Mouse (Mus musculus) heart, adult 11 months (tissue): Measurements from ENCODE around the gene Rcl1.

Experiments
- DNase-seq: peaks from one replicate; pipeline ENCODE4 v3.0.0; 2022

Rcl1 gene

DNA sequence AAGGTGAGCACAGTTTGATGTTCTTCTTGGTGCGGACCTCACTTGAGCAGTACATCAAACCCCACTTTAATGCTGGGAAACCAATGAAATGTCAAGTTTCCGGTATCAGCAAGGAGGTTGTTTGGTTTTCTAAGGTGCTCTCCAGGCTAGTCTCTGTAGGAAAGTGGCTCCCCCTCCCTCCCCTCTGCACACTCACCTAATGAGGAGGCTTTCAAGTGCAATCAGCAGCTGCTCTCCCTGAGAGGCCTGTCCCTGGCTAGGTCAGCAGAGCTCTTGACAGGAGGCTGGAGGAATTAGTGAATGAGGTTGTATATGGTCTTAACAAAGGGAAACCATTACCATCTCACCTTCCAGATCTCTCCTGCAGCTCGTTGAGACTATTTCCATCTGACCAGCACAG, 54.4 kb downstream of the Rcl1 start:
- peak; percentile 48 for DNase-seq

GRCm38 (mm10) chr19:29156417-29156816, 55.2 kb downstream of the Rcl1 start:
- DNase-seq: peak; percentile 11

- peak; percentile 71 for DNase-seq
These were observed 56.7 kb downstream of the Rcl1 start for GRCm38 (mm10) chr19:29157678-29158466.

DNA sequence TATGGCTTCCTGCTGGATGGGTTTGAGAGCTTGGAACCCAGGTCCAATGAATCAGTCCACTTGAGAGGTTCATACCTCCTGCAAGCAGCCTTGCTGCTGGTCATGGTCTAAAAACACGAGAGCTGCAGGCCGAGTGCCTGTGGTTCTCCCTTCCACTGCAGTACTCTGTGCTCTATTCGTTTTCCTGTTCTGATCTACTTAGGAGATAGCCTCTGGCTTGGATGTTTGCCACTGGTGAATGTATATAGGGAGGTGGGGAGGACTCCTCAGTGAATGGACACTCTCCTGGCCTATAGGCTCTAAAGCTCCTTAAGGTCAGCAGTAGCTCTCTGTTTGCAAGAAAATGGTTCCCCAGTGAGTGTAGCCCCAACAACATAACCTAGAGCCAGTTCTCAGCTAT, 57.3 kb downstream of the Rcl1 start:
- DNase-seq: peak; percentile 77

GRCm38 (mm10) chr19:29163817-29164527, 62.8 kb downstream of the Rcl1 start:
- DNase-seq: peak; percentile 42

- peak; percentile 23 for DNase-seq
These were observed 63.5 kb downstream of the Rcl1 start for GRCm38 (mm10) chr19:29164528-29165166.

DNA sequence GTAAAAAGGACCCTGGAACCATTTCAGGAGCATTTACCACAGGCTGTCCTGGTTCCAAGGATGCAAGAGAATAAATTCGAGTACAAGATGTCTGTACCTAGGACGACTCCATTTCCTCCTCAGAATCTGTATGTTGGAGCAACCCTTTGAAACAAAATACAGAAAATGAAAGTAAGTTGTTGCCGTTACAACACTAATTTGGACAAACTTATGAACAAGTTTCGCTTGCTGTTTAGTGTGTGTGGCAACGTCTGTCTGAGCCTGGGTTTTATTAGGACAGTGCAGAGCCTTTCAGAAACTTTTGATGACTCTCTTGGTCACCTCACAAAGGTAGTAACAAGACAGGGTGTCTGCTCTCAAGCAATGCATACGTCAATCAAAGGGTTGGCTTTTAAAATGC, 66.8 kb downstream of the Rcl1 start:
- DNase-seq: no peak

DNA sequence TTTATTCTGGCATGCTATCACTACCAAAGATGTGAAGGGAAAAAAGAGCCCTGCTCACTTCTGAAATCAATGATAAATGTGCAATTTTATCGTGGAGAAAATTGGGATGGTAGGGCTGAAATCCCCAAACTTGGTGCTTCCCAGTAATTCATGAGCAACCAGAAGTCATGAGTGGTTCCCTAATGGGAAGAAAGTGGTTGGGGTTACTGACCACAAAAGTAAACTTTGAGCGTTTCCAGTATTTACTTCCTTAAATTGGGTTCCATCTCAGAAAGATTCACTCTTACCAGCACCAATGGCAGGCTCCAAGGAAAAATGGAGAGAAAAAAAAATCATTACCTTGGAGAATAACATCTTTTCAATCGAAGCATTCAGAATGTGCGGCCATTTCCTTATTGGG, 79.2 kb downstream of the Rcl1 start:
- no peak for DNase-seq

- DNase-seq: no peak
These were observed 81.0 kb downstream of the Rcl1 start for GRCm38 (mm10) chr19:29182166-29182565.

- DNase-seq: no peak
These were observed 83.9 kb downstream of the Rcl1 start for GRCm38 (mm10) chr19:29185122-29185521.

DNA sequence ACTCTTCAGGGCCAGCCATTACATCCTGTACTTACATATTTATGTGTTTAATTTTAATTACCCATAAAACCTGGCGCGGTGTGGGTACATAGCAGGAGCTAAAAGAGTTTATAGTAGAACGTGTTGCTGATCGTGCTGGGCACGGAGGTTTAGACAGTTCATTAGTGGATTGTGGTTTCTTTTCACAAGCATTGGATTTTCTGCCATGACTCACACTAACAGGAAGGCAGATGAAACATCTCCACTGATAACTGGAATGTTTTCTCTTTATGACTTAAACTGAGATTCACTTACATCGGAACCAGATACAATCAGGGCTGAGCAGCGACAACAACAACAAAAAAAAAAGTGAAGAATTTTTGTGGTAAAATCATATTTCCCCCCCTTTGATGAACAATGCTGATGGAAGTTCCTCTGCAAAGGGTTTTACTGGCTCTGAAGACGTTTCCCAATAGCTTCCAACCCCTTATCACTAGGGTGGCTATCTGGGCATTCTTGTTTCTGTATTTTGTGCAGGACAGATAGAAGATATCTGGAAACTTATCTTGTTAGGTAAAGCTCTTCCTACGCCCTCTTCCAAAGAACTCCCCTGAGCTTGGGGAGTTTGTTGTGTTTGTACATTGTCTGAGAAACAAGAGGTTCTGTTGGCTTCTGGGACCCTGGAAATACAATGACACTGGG, 84.5 kb downstream of the Rcl1 start:
- no peak for DNase-seq

- no peak for DNase-seq
These were observed 87.7 kb downstream of the Rcl1 start for GRCm38 (mm10) chr19:29188879-29189278.
